Mouse (Mus musculus) neutrophil, adult 65 days (primary cell): Measurements from ENCODE around the gene Rps12-ps3. TPM values are rescaled to one million over a fixed set of nuclear protein-coding genes. Genes with fewer than 3 reads are reported as not detected.

Experiments
- total RNA-seq: library from RNA; stranded (reverse); gene quantifications from 2 replicates; pipeline ENCODE4 v1.2.4, GENCODE M21; 2023

The Rps12-ps3 gene
- 174 and 342 TPM in 2 replicates for total RNA-seq

GRCm38 (mm10) chr19:59321990-59322389 lies at the start of gene Rps12-ps3:
TSS of gene Rps12-ps3 (plus strand) at chr19:59322290.

GRCm38 (mm10) chr19:59345658-59346283 lies 23.7 kb downstream of the Rps12-ps3 start, which contains the start of gene Pdzd8:
TSS of gene Pdzd8 (minus strand) at chr19:59345780.

Other genes with a start within 250 kb of the Rps12-ps3 start
- gene Shtn1, start 246.2 kb upstream of the Rps12-ps3 start, total RNA-seq, result 2.5 and 2.7 TPM in 2 replicates
- gene Vax1, start 152.2 kb upstream of the Rps12-ps3 start, total RNA-seq, result not detected in 2 replicates
- gene Kcnk18, start 103.1 kb upstream of the Rps12-ps3 start, total RNA-seq, result not detected in 2 replicates
- gene Slc18a2, start 61.4 kb upstream of the Rps12-ps3 start, total RNA-seq, result 0.86 and 1.1 TPM in 2 replicates
- gene Pdzd8, start 23.5 kb downstream of the Rps12-ps3 start, total RNA-seq, result 75.0 and 104 TPM in 2 replicates
- not detected in 2 replicates for gene Emx2, start 136.1 kb downstream of the Rps12-ps3 start, total RNA-seq